Mouse (Mus musculus): ENCODE results near the gene Arl8b.

- TF ChIP-seq EP300 (IDR thresholded peaks at IDR 0.05; ENCODE audit: low read depth) = no peak
- TF ChIP-seq CTCF (IDR thresholded peaks at IDR 0.05; ENCODE audit: low read depth) = no peak
Observed at GRCm38 (mm10) chr6:108805194-108805593, 22.3 kb downstream of the Arl8b start.
